Comparison of ENCODE assay signal across 28 mouse cellular contexts in genomic region chr2:84366742-84367141, GRCm38 (mm10). TPM values are rescaled to one million over a fixed set of nuclear protein-coding genes. Genes with fewer than 3 reads are reported as not detected.
DNase-seq lines count a peak whose midpoint lies in the region; ATAC-seq lines count a peak whose summit lies in the region.
"Had no signal": no experiment of that assay in that cellular context is flagged by ENCODE, and none has a peak within 500 bp of the region (broad histone marks: within the 10 kb centered on the region; RNA-seq: fewer than 3 reads in every experiment).

No protein-coding gene starts in this region.

- H3K4me3 ChIP-seq in liver, embryonic 11.5 days (ENCODE audit: low read depth, low read length): no peak overlapping the region
- H3K4me3 ChIP-seq in liver, embryonic 15.5 days (replicated peaks): no peak overlapping the region
- H3K4me3 ChIP-seq: embryonic facial prominence, embryonic 10.5 days; embryonic facial prominence, embryonic 13.5 days; erythroblast, embryonic 14.5 days; forebrain, embryonic 12.5 days; forebrain, embryonic 15.5 days; heart, embryonic 12.5 days; heart, embryonic 15.5 days; hindbrain, embryonic 10.5 days; hindbrain, embryonic 13.5 days had no signal

- no peak overlapping the region for H3K9ac ChIP-seq in liver, embryonic 11.5 days (ENCODE audit: low read depth, low read length)
- H3K9ac ChIP-seq in liver, embryonic 15.5 days: no peak overlapping the region
- H3K9ac ChIP-seq: embryonic facial prominence, embryonic 13.5 days; forebrain, embryonic 12.5 days; forebrain, embryonic 15.5 days; heart, embryonic 12.5 days; heart, embryonic 15.5 days; hindbrain, embryonic 13.5 days had no signal

- H3K27me3 ChIP-seq in liver, embryonic 11.5 days (replicated peaks; ENCODE audit: control insufficient read depth, insufficient read depth, low read length): no peaks in the 10 kb centered on the region
- no peaks in the 10 kb centered on the region for H3K27me3 ChIP-seq in liver, embryonic 15.5 days
- H3K27me3 ChIP-seq: embryonic facial prominence, embryonic 13.5 days; forebrain, embryonic 12.5 days; forebrain, embryonic 15.5 days; heart, embryonic 12.5 days; heart, embryonic 15.5 days; hindbrain, embryonic 13.5 days had no signal

- peak; percentile 79 for ATAC-seq in liver, embryonic 11.5 days (replicated peaks; ENCODE audit: low FRiP score)
- ATAC-seq in liver, embryonic 15.5 days (ENCODE audit: insufficient read depth): peak; percentile 72; the same call in 1 of the 2 replicates
- 0 out of 2 replicates have a peak, but pooled peaks have one; percentile 24 for ATAC-seq in megakaryocyte progenitor cell, adult 5-6 weeks (replicated peaks; ENCODE audit: poor library complexity)
- ATAC-seq: forebrain, embryonic 15.5 days; Patski had no signal

- 0 out of 2 replicates have a peak, but pooled peaks cover 3% of the 10 kb centered on the region for H3K4me1 ChIP-seq in liver, embryonic 11.5 days (replicated peaks; ENCODE audit: control insufficient read depth, insufficient read depth, low read length)
- peaks cover 21% of the 10 kb centered on the region for H3K4me1 ChIP-seq in liver, embryonic 15.5 days (replicated peaks)
- H3K4me1 ChIP-seq: embryonic facial prominence, embryonic 13.5 days; forebrain, embryonic 12.5 days; forebrain, embryonic 15.5 days; hindbrain, embryonic 10.5 days; hindbrain, embryonic 13.5 days had no signal

- no peak overlapping the region for H3K27ac ChIP-seq in liver, embryonic 11.5 days (ENCODE audit: low read depth, low read length)
- H3K27ac ChIP-seq in liver, embryonic 15.5 days (replicated peaks): no peak overlapping the region
- H3K27ac ChIP-seq: embryonic facial prominence, embryonic 10.5 days; embryonic facial prominence, embryonic 13.5 days; forebrain, embryonic 12.5 days; forebrain, embryonic 15.5 days; heart, embryonic 15.5 days; hindbrain, embryonic 10.5 days; hindbrain, embryonic 13.5 days had no signal

- H3K4me2 ChIP-seq in liver, embryonic 11.5 days: no peak overlapping the region
- no peak overlapping the region for H3K4me2 ChIP-seq in liver, embryonic 15.5 days
- H3K4me2 ChIP-seq: embryonic facial prominence, embryonic 13.5 days; forebrain, embryonic 12.5 days; forebrain, embryonic 15.5 days; heart, embryonic 12.5 days; heart, embryonic 15.5 days; hindbrain, embryonic 13.5 days had no signal

- no peaks in the 10 kb centered on the region for H3K9me3 ChIP-seq in liver, embryonic 11.5 days (ENCODE audit: control insufficient read depth, low read length)
- no peaks in the 10 kb centered on the region for H3K9me3 ChIP-seq in liver, embryonic 15.5 days (replicated peaks)
- H3K9me3 ChIP-seq: embryonic facial prominence, embryonic 10.5 days; embryonic facial prominence, embryonic 13.5 days; forebrain, embryonic 12.5 days; forebrain, embryonic 15.5 days; heart, embryonic 12.5 days; heart, embryonic 15.5 days; hindbrain, embryonic 10.5 days; hindbrain, embryonic 13.5 days had no signal

- no peak for DNase-seq in liver, embryonic 11.5 days (ENCODE audit: low spot score)
- DNase-seq in liver: no peak
- DNase-seq in right cerebral cortex, postnatal 36 days (ENCODE audit: low spot score in 2 of 2): no peak
- DNase-seq in right cerebral cortex, postnatal 14 days: no peak
- no peak for DNase-seq in cerebellum, postnatal 4 days (ENCODE audit: low spot score in 2 of 2)
- DNase-seq: adrenal gland, adult 2 months; adrenal gland, postnatal 14 days; cerebellum, adult 11 months; cerebellum, adult 2 months; cerebellum, adult 9-11 months; cerebellum, postnatal 25 days; embryo, embryonic 11 days; gastrocnemius, postnatal 25 days; heart, adult 18-20 months; heart, postnatal 10 days; heart, postnatal 36 days had no signal

- H3K36me3 ChIP-seq in liver, embryonic 11.5 days (ENCODE audit: control insufficient read depth, insufficient read depth, low read length): no peaks in the 10 kb centered on the region
- H3K36me3 ChIP-seq in liver, embryonic 15.5 days (replicated peaks): no peaks in the 10 kb centered on the region; the same call in 1 of the 2 replicates
- H3K36me3 ChIP-seq: embryonic facial prominence, embryonic 10.5 days; embryonic facial prominence, embryonic 13.5 days; forebrain, embryonic 12.5 days; forebrain, embryonic 15.5 days; heart, embryonic 12.5 days; heart, embryonic 15.5 days; hindbrain, embryonic 10.5 days; hindbrain, embryonic 13.5 days had no signal

RNA-seq across cellular contexts. Expression of gene Calcrl, which starts 58.5 kb away (rescaled TPM):
- polyA plus RNA-seq in liver, embryonic 11.5 days (2014; fragmentation: Nextera tagmentation; extraction: Ambion mirVana): 30.4 and 37.2 TPM in 2 replicates
- polyA plus RNA-seq in liver, embryonic 15.5 days (2015; fragmentation: Nextera tagmentation; extraction: Ambion mirVana): 10.0 and 11.5 TPM in 2 replicates
- total RNA-seq in megakaryocyte progenitor cell, adult 5-6 weeks (2015): 11.1 and 17.5 TPM in 2 replicates
- total RNA-seq in megakaryocyte progenitor cell, adult 5-6 weeks (2017): 41.4 and 51.3 TPM in 2 replicates
- polyA plus RNA-seq: erythroblast, embryonic 14.5 days; Patski had no signal

Comparison
In these comparisons a context has a peak if more than half of its experiments do, and no peak if none do; other contexts are left out.
1. ATAC-seq: peak in every context shown above with its lines; median percentile 79 in liver, embryonic 11.5 days; 72 in liver, embryonic 15.5 days; 24 in megakaryocyte progenitor cell, adult 5-6 weeks.